Mouse (Mus musculus) forebrain, embryonic 10.5 days (tissue): ENCODE measurements around the gene Phtf2. TPM values are rescaled to one million over a fixed set of nuclear protein-coding genes. Genes with fewer than 3 reads are reported as not detected.
"Not testable (repeated sequence)": the region's sequence is repeated elsewhere in the genome, so short reads cannot be mapped to it uniquely, and the experiment has no call there.

ENCODE experiments used
- DNase-seq: peaks from one replicate; pipeline ENCODE4 v3.0.0-alpha.2; 2017; ENCODE audit warnings: low spot score; ENCODE audit errors: extremely low spot score
- H3K27ac ChIP-seq: fragments of 300-500 bp; sonication (generic); 2 replicates; pipeline ENCODE4 v1.5.1; 2016; ENCODE audit warnings: mild to moderate bottlenecking
- H3K27me3 ChIP-seq: fragments of 300-500 bp; sonication (generic); 2 replicates; pipeline ENCODE4 v1.6.1; 2016; ENCODE audit warnings: mild to moderate bottlenecking; ENCODE audit not compliant: poor library complexity, severe bottlenecking
- H3K36me3 ChIP-seq: fragments of 300-500 bp; sonication (generic); replicated peaks from 2 replicates; pipeline ENCODE4 v1.6.1; 2016; ENCODE audit warnings: mild to moderate bottlenecking, moderate library complexity
- H3K4me1 ChIP-seq: fragments of 300-500 bp; sonication (generic); 2 replicates; pipeline ENCODE4 v1.6.1; 2016
- H3K4me3 ChIP-seq: fragments of 300-500 bp; sonication (generic); 2 replicates; pipeline ENCODE4 v1.5.1; 2016; ENCODE audit warnings: mild to moderate bottlenecking, moderate library complexity
- H3K9me3 ChIP-seq: fragments of 300-500 bp; sonication (generic); 2 replicates; pipeline ENCODE4 v1.6.1; 2016; ENCODE audit warnings: mild to moderate bottlenecking, moderate library complexity
- WGBS: fragments of 180-500 bp; shearing (Covaris S2); methylation state at CpG from one replicate; pipeline ENCODE4 v1.1.7; 2016; 5-methylcytosine and 5-hydroxymethylcytosine counted together
- polyA plus RNA-seq: library from polyadenylated mRNA; unstranded; fragments of >200 nt; fragmentation: Nextera tagmentation; extraction: Ambion mirVana; gene quantifications from 2 replicates; pipeline ENCODE4 v1.2.1, GENCODE M21; 2016

Gene Phtf2
- polyA plus RNA-seq, 1 experiment from 2014 or later: 21.2 TPM

GRCm38 (mm10) chr5:20749535-20749934 is 132.4 kb downstream of the Phtf2 start:
- 95% methylated on average over 3 of the region's 3 CpGs for WGBS
- Histone ChIP-seq H3K9me3 (no peaks in the 10 kb centered on the region), H3K27ac (no peak overlapping the region), H3K36me3 (no peaks in the 10 kb centered on the region), H3K27me3 (no peaks in the 10 kb centered on the region), H3K4me3 (no peak overlapping the region), H3K4me1 (peaks cover 42% of the 10 kb centered on the region)
- DNase-seq: no peak

DNA sequence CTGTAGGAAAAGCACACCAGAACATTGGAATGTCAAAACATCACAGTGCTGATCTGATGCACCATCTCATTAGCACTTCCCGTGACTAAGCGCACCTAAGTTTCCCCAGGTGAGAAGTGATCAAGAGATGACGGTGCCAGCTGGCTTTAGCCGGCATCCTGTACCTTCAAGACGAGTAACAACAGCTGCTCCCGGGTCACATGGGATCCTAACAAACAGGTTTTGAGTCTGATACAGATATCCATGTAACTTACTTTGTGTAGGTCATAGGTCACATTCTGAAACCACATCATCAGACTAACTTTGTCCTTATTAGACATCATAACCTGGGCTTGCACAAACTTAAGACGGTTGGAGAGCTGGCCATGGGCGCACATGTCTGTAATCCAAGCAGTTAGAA is 133.1 kb downstream of the Phtf2 start:
- Histone ChIP-seq H3K4me1 (peaks cover 39% of the 10 kb centered on the region), H3K36me3 (no peaks in the 10 kb centered on the region), H3K27me3 (no peaks in the 10 kb centered on the region), H3K9me3 (no peaks in the 10 kb centered on the region), H3K27ac (no peak overlapping the region), H3K4me3 (no peak overlapping the region)
- 89% methylated on average over 8 of the region's 8 CpGs for WGBS
- no peak for DNase-seq

DNA sequence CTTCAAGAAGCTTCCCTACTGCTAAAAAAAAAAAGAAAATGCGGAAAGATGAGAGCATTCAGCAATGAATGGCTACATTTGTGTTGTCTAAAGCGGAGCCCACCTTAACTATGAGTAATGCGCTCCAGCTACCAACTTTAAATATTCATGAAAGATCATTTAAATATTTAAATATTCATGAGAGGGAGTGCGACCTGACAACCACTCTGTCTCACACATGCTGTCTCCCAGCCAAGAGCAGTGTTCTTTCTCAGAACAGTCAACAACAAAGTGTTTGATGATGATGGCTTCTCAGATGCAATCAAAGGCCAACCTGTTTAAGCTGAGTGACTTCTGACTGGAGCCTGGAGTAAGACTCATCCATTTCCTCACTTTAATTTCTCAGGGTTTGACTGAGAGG is 133.8 kb downstream of the Phtf2 start:
- Histone ChIP-seq H3K27me3 (no peaks in the 10 kb centered on the region), H3K4me1 (peaks cover 32% of the 10 kb centered on the region), H3K9me3 (no peaks in the 10 kb centered on the region), H3K36me3 (no peaks in the 10 kb centered on the region), H3K27ac (no peak overlapping the region), H3K4me3 (no peak overlapping the region)
- 81% methylated on average over 4 of the region's 4 CpGs for WGBS
- no peak for DNase-seq

DNA sequence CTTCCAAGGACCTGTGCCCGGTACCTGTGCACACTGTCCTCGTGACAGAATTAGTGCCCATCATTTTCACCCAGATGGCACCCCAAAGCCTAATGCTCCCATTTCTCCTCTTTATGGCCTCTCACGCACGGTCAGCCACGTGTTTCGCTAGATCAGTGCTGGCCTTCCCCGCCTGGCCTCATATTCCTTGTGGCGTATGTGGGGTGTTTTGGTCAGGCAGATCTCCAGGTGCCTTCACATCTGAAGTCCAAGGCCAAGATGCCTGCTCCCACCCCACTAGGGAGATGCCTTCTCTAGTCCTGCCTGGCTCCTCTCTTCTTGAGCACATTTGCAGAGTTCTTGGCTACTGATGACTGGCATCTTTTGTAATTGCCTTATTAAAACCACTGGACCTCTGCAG is 140.0 kb downstream of the Phtf2 start:
- no peak for DNase-seq
- no peak overlapping the region for H3K27ac ChIP-seq
- H3K36me3 ChIP-seq: no peaks in the 10 kb centered on the region
- no peak overlapping the region for H3K4me3 ChIP-seq
- H3K9me3 ChIP-seq: no peaks in the 10 kb centered on the region
- WGBS: 92% methylated on average over 8 of the region's 8 CpGs
- no peaks in the 10 kb centered on the region for H3K4me1 ChIP-seq
- H3K27me3 ChIP-seq: no peaks in the 10 kb centered on the region

GRCm38 (mm10) chr5:20741193-20741592 is 140.7 kb downstream of the Phtf2 start:
- Histone ChIP-seq H3K9me3 (no peaks in the 10 kb centered on the region), H3K27ac (no peak overlapping the region), H3K27me3 (no peaks in the 10 kb centered on the region), H3K4me3 (no peak overlapping the region), H3K36me3 (no peaks in the 10 kb centered on the region), H3K4me1 (no peaks in the 10 kb centered on the region)
- no peak for DNase-seq
- 88% methylated on average over 6 of the region's 6 CpGs for WGBS

- Histone ChIP-seq H3K27ac (no peak overlapping the region), H3K9me3 (no peaks in the 10 kb centered on the region), H3K36me3 (no peaks in the 10 kb centered on the region), H3K4me1 (no peaks in the 10 kb centered on the region), H3K4me3 (no peak overlapping the region), H3K27me3 (no peaks in the 10 kb centered on the region)
- 62% methylated on average over 2 of the region's 2 CpGs for WGBS
- DNase-seq: no peak
These were observed 143.1 kb downstream of the Phtf2 start for GRCm38 (mm10) chr5:20738795-20739194.

- H3K27me3 ChIP-seq, H3K4me1 ChIP-seq, H3K27ac ChIP-seq, H3K36me3 ChIP-seq, H3K9me3 ChIP-seq, DNase-seq, H3K4me3 ChIP-seq: not testable (repeated sequence)
- 89% methylated on average over 4 of the region's 4 CpGs for WGBS
These were observed 158.7 kb downstream of the Phtf2 start for GRCm38 (mm10) chr5:20723226-20723625.

DNA sequence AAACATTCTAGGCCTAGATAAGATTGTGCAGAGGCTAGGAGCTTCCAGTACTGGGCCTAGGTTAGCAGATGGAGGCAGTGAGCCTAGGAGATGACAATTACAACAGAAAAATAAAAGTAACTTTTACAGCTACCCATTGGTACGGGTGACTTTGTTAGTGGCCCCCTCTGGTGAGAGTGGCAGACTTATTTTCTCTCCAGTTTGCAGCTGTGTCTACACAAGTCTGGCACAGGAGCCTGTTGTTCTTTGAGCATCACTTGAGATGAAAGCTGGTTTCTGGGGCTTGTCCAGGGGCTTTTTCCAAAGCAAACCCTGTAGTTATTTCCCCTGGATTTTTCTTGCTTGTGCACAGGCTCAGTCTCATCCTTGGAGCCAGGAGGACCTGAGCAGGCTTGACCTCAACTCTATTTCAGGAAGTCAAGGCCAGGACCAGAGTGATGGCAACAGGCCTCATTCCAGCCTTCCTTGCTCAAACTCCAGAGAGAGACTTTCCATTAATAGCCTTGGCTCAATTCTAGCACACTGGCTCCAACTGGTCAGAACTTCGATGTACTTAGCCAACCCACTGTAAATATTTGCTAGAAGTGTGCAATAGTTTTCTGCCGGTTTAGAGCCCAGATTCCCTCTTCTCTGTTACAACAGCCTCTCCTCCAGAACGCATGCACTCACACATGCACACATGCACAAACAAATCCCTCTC is 161.6 kb downstream of the Phtf2 start:
- Histone ChIP-seq H3K4me3 (no peak overlapping the region), H3K36me3 (no peaks in the 10 kb centered on the region), H3K27ac (no peak overlapping the region), H3K4me1 (no peaks in the 10 kb centered on the region), H3K27me3 (no peaks in the 10 kb centered on the region), H3K9me3 (no peaks in the 10 kb centered on the region)
- 85% methylated on average over 4 of the region's 4 CpGs for WGBS
- DNase-seq: no peak

GRCm38 (mm10) chr5:20715980-20716379 is 165.9 kb downstream of the Phtf2 start:
- DNase-seq, H3K27ac ChIP-seq, H3K36me3 ChIP-seq, H3K9me3 ChIP-seq, H3K4me3 ChIP-seq, H3K4me1 ChIP-seq, H3K27me3 ChIP-seq: not testable (repeated sequence)
- WGBS: 90% methylated on average over 6 of the region's 6 CpGs

DNA sequence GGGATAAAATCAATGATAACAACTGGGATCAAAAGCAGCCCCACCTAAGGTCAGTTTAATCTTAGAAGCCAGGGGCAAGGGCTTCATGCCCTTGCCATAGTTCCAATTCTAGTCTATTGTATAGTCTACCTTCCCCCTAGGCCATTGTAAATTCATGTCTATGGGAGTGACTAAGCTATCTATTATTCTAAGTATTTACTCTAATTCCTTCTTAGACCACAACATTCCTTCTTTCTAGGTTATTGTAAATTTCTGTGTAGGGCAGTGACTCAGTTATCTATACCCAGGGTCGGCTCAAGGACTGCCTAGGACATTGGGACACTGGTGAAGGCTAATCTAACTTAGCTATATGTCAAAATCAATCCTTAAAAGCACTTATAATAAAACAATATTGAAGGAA is 167.3 kb downstream of the Phtf2 start:
- 90% methylated on average over 1 of the region's 1 CpGs for WGBS
- not testable (repeated sequence) for H3K27ac ChIP-seq, H3K27me3 ChIP-seq, H3K9me3 ChIP-seq, H3K36me3 ChIP-seq, H3K4me1 ChIP-seq, DNase-seq, H3K4me3 ChIP-seq

- not testable (repeated sequence) for H3K4me1 ChIP-seq, DNase-seq, H3K9me3 ChIP-seq, H3K27me3 ChIP-seq, H3K27ac ChIP-seq, H3K36me3 ChIP-seq, H3K4me3 ChIP-seq
- WGBS: 90% methylated on average over 6 of the region's 6 CpGs
These were observed 171.1 kb downstream of the Phtf2 start for GRCm38 (mm10) chr5:20710845-20711244.
